Mouse (Mus musculus) olfactory bulb, adult 2 months (tissue): ENCODE data around the gene Ddx58. TPM values are rescaled to one million over a fixed set of nuclear protein-coding genes. Genes with fewer than 3 reads are reported as not detected.

Experiments
- H3K27ac ChIP-seq: fragments of 200-500 bp; 2 replicates; pipeline ENCODE4 v1.5.1; 2012; ENCODE audit warnings: low read depth, low read length; ENCODE audit not compliant: insufficient read depth
- H3K4me1 ChIP-seq: fragments of 200-500 bp; 2 replicates; pipeline ENCODE4 v1.6.1; 2012; ENCODE audit warnings: low read length; ENCODE audit not compliant: control insufficient read depth, insufficient read depth
- H3K4me3 ChIP-seq: fragments of 200-500 bp; 2 replicates; pipeline ENCODE4 v1.5.1; 2012; ENCODE audit warnings: mild to moderate bottlenecking, low read depth, low read length, moderate library complexity; ENCODE audit not compliant: insufficient read depth
- CTCF ChIP-seq: fragments of 200-500 bp; IDR thresholded peaks from 2 replicates; pipeline ENCODE4 v1.5.1; 2012; ENCODE audit warnings: low read depth, mild to moderate bottlenecking, low read length, moderate library complexity; ENCODE audit not compliant: insufficient read depth
- POLR2A ChIP-seq: fragments of 200-500 bp; IDR thresholded peaks from 2 replicates; pipeline ENCODE4 v1.6.1; 2012; ENCODE audit warnings: mild to moderate bottlenecking, low read depth, low read length, moderate library complexity; ENCODE audit not compliant: insufficient read depth
- WGBS: fragments of 180-500 bp; shearing (Covaris S2); methylation state at CpG from one replicate; pipeline ENCODE4 v1.1.7; 2018; 5-methylcytosine and 5-hydroxymethylcytosine counted together
- polyA plus RNA-seq: library from polyadenylated mRNA; stranded (reverse); fragments of >200 nt; gene quantifications from 2 replicates; pipeline ENCODE4 v1.2.4, GENCODE M21; 2012; ENCODE audit warnings: low replicate concordance; ENCODE audit not compliant: missing spikeins, insufficient read depth, insufficient read length

The Ddx58 gene
- polyA plus RNA-seq, 1 experiment = not detected

GRCm38 (mm10) chr4:40156582-40157499 lies 82.8 kb downstream of the Ddx58 start:
- WGBS = 86% methylated on average over 18 of the region's 18 CpGs
- H3K4me3 ChIP-seq = no peak overlapping the region
- H3K27ac ChIP-seq = no peak overlapping the region
- TF ChIP-seq POLR2A (no peak), CTCF (no peak)
- H3K4me1 ChIP-seq = peaks cover 8% of the 10 kb centered on the region

- TF ChIP-seq POLR2A (no peak), CTCF (no peak)
- H3K4me3 ChIP-seq = no peak overlapping the region
- WGBS = 95% methylated on average over 2 of the region's 2 CpGs
These were observed 83.5 kb downstream of the Ddx58 start for GRCm38 (mm10) chr4:40156153-40156552.

GRCm38 (mm10) chr4:40155467-40155999 lies 84.1 kb downstream of the Ddx58 start:
- H3K4me1 ChIP-seq = peaks cover 8% of the 10 kb centered on the region
- WGBS = 81% methylated on average over 13 of the region's 13 CpGs
- no peak overlapping the region for H3K27ac ChIP-seq
- TF ChIP-seq POLR2A (no peak), CTCF (no peak)
- H3K4me3 ChIP-seq = no peak overlapping the region

More at GRCm38 (mm10) chr4:40156153-40156552, 83.5 kb downstream of the Ddx58 start:
- H3K27ac ChIP-seq = no peak overlapping the region
- peaks cover 8% of the 10 kb centered on the region for H3K4me1 ChIP-seq

- WGBS = 72% methylated on average over 4 of the region's 4 CpGs
- Histone ChIP-seq H3K4me1 (peaks cover 8% of the 10 kb centered on the region), H3K4me3 (no peak overlapping the region), H3K27ac (no peak overlapping the region)
- TF ChIP-seq CTCF (no peak), POLR2A (no peak)
These were observed 84.9 kb downstream of the Ddx58 start for GRCm38 (mm10) chr4:40154751-40155150.

Other genes starting within 250 kb of the Ddx58 start
- gene Aco1, start 96.7 kb downstream of the Ddx58 start, polyA plus RNA-seq = not detected in 2 replicates
- gene Smim27, start 29.8 kb upstream of the Ddx58 start, polyA plus RNA-seq = not detected in 2 replicates
- gene Topors, start 30.0 kb upstream of the Ddx58 start, polyA plus RNA-seq = not detected in 2 replicates
- not detected in 2 replicates for gene Ndufb6, start 39.6 kb upstream of the Ddx58 start, polyA plus RNA-seq
- not detected in 2 replicates for gene Tmem215, start 232.4 kb upstream of the Ddx58 start, polyA plus RNA-seq